Mouse (Mus musculus): Measurements from ENCODE around the gene Ptafr. TPM values are rescaled to one million over a fixed set of nuclear protein-coding genes. Genes with fewer than 3 reads are reported as not detected.

Ptafr gene
- polyA plus RNA-seq, 1 experiment from 2014 or later, result 0.50 TPM

GRCm38 (mm10) chr4:132565089-132565747 is 1.4 kb downstream of the Ptafr start:
- Histone ChIP-seq H3K9me3 (0 out of 2 replicates have a peak, but pooled peaks cover 2% of the 10 kb centered on the region), H3K36me3 (no peaks in the 10 kb centered on the region), H3K4me1 (0 out of 2 replicates have a peak, but pooled peaks cover 4% of the 10 kb centered on the region), H3K27ac (no peak overlapping the region), H3K9ac (no peak overlapping the region), H3K4me3 (no peak overlapping the region), H3K27me3 (no peaks in the 10 kb centered on the region), H3K4me2 (replicated peaks) (no peak overlapping the region)
- no peak for ATAC-seq (ENCODE audit: low FRiP score, low read depth)
- WGBS, result 77% methylated on average over 12 of the region's 12 CpGs

GRCm38 (mm10) chr4:132567361-132567779 is 3.5 kb downstream of the Ptafr start:
- no peak for ATAC-seq (ENCODE audit: low FRiP score, low read depth)

GRCm38 (mm10) chr4:132569115-132569514 is 5.2 kb downstream of the Ptafr start:
- Histone ChIP-seq H3K4me2 (replicated peaks) (no peak overlapping the region), H3K4me3 (no peak overlapping the region), H3K36me3 (no peaks in the 10 kb centered on the region), H3K27me3 (no peaks in the 10 kb centered on the region), H3K9me3 (0 out of 2 replicates have a peak, but pooled peaks cover 2% of the 10 kb centered on the region), H3K4me1 (peaks cover 5% of the 10 kb centered on the region; the same call in 1 of the 2 replicates), H3K9ac (no peak overlapping the region), H3K27ac (no peak overlapping the region)
- WGBS, result 89% methylated on average over 5 of the region's 5 CpGs
- ATAC-seq (ENCODE audit: low FRiP score, low read depth), result no peak

More at GRCm38 (mm10) chr4:132567361-132567779, 3.5 kb downstream of the Ptafr start:
- Histone ChIP-seq H3K4me3 (no peak overlapping the region), H3K27me3 (no peaks in the 10 kb centered on the region), H3K4me2 (replicated peaks) (no peak overlapping the region), H3K36me3 (no peaks in the 10 kb centered on the region), H3K9ac (no peak overlapping the region), H3K9me3 (0 out of 2 replicates have a peak, but pooled peaks cover 2% of the 10 kb centered on the region), H3K4me1 (0 out of 2 replicates have a peak, but pooled peaks cover 4% of the 10 kb centered on the region), H3K27ac (no peak overlapping the region)
- WGBS, result 67% methylated on average over 9 of the region's 9 CpGs

- WGBS, result 80% methylated on average over 9 of the region's 9 CpGs
- Histone ChIP-seq H3K9ac (no peak overlapping the region), H3K27ac (no peak overlapping the region), H3K4me2 (replicated peaks) (no peak overlapping the region), H3K9me3 (0 out of 2 replicates have a peak, but pooled peaks cover 2% of the 10 kb centered on the region), H3K27me3 (no peaks in the 10 kb centered on the region), H3K4me3 (no peak overlapping the region), H3K4me1 (peaks cover 4% of the 10 kb centered on the region; the same call in 1 of the 2 replicates), H3K36me3 (no peaks in the 10 kb centered on the region)
- no peak for ATAC-seq (ENCODE audit: low FRiP score, low read depth)
Observed at GRCm38 (mm10) chr4:132571190-132571589, 7.3 kb downstream of the Ptafr start.

GRCm38 (mm10) chr4:132573327-132573726 is 9.5 kb downstream of the Ptafr start:
- no peak overlapping the region for H3K4me2 ChIP-seq (replicated peaks)
- ATAC-seq (ENCODE audit: low FRiP score, low read depth), result no peak
- WGBS, result 54% methylated on average over 11 of the region's 11 CpGs

GRCm38 (mm10) chr4:132574809-132575347 is 11.0 kb downstream of the Ptafr start:
- Histone ChIP-seq H3K27ac (no peak overlapping the region), H3K4me2 (replicated peaks) (no peak overlapping the region), H3K27me3 (no peaks in the 10 kb centered on the region), H3K9me3 (no peaks in the 10 kb centered on the region), H3K36me3 (no peaks in the 10 kb centered on the region), H3K4me3 (no peak overlapping the region), H3K9ac (no peak overlapping the region), H3K4me1 (peaks cover 4% of the 10 kb centered on the region; the same call in 1 of the 2 replicates)
- no peak for ATAC-seq (ENCODE audit: low FRiP score, low read depth)
- WGBS, result 77% methylated on average over 1 of the region's 1 CpGs

More at GRCm38 (mm10) chr4:132573327-132573726, 9.5 kb downstream of the Ptafr start:
- Histone ChIP-seq H3K9ac (no peak overlapping the region), H3K4me3 (no peak overlapping the region), H3K9me3 (0 out of 2 replicates have a peak, but pooled peaks cover 2% of the 10 kb centered on the region), H3K27ac (no peak overlapping the region), H3K27me3 (no peaks in the 10 kb centered on the region), H3K36me3 (no peaks in the 10 kb centered on the region), H3K4me1 (peaks cover 4% of the 10 kb centered on the region; the same call in 1 of the 2 replicates)

- no peak overlapping the region for H3K9ac ChIP-seq
- H3K27ac ChIP-seq, result no peak overlapping the region
- no peaks in the 10 kb centered on the region for H3K27me3 ChIP-seq
- no peak for ATAC-seq (ENCODE audit: low FRiP score, low read depth)
- H3K9me3 ChIP-seq, result no peaks in the 10 kb centered on the region; the same call in none of the 2 replicates
- 65% methylated on average over 3 of the region's 3 CpGs for WGBS
- no peak overlapping the region for H3K4me2 ChIP-seq (replicated peaks)
- no peaks in the 10 kb centered on the region for H3K36me3 ChIP-seq
- no peaks in the 10 kb centered on the region for H3K4me1 ChIP-seq
- no peak overlapping the region for H3K4me3 ChIP-seq
Observed at GRCm38 (mm10) chr4:132583781-132584180, 19.9 kb downstream of the Ptafr start.

- 81% methylated on average over 2 of the region's 2 CpGs for WGBS
- no peak overlapping the region for H3K9ac ChIP-seq
- H3K9me3 ChIP-seq, result no peaks in the 10 kb centered on the region; the same call in none of the 2 replicates
- H3K4me3 ChIP-seq, result no peak overlapping the region
- no peak for ATAC-seq (ENCODE audit: low FRiP score, low read depth)
- no peak overlapping the region for H3K27ac ChIP-seq
- no peaks in the 10 kb centered on the region for H3K4me1 ChIP-seq
- H3K36me3 ChIP-seq, result no peaks in the 10 kb centered on the region
- H3K4me2 ChIP-seq (replicated peaks), result no peak overlapping the region
- H3K27me3 ChIP-seq, result no peaks in the 10 kb centered on the region
Observed at GRCm38 (mm10) chr4:132584975-132585374, 21.1 kb downstream of the Ptafr start.

GRCm38 (mm10) chr4:132586282-132586681 is 22.4 kb downstream of the Ptafr start:
- no peak for ATAC-seq (ENCODE audit: low FRiP score, low read depth)
- Histone ChIP-seq H3K9me3 (no peaks in the 10 kb centered on the region), H3K27me3 (no peaks in the 10 kb centered on the region), H3K4me1 (no peaks in the 10 kb centered on the region), H3K9ac (no peak overlapping the region), H3K4me2 (replicated peaks) (no peak overlapping the region), H3K36me3 (no peaks in the 10 kb centered on the region), H3K4me3 (no peak overlapping the region), H3K27ac (no peak overlapping the region)
- WGBS, result 89% methylated on average over 4 of the region's 4 CpGs

- Histone ChIP-seq H3K4me1 (no peaks in the 10 kb centered on the region), H3K36me3 (no peaks in the 10 kb centered on the region), H3K4me2 (replicated peaks) (no peak overlapping the region), H3K9ac (no peak overlapping the region), H3K27me3 (no peaks in the 10 kb centered on the region), H3K27ac (no peak overlapping the region), H3K4me3 (no peak overlapping the region), H3K9me3 (no peaks in the 10 kb centered on the region)
- WGBS, result 68% methylated on average over 3 of the region's 3 CpGs
- no peak for ATAC-seq (ENCODE audit: low FRiP score, low read depth)
Observed at GRCm38 (mm10) chr4:132588512-132588911, 24.6 kb downstream of the Ptafr start.

GRCm38 (mm10) chr4:132590642-132591041 is 26.8 kb downstream of the Ptafr start:
- Histone ChIP-seq H3K4me2 (replicated peaks) (no peak overlapping the region), H3K4me3 (no peak overlapping the region), H3K9ac (no peak overlapping the region), H3K27ac (no peak overlapping the region), H3K27me3 (no peaks in the 10 kb centered on the region), H3K36me3 (no peaks in the 10 kb centered on the region), H3K9me3 (no peaks in the 10 kb centered on the region), H3K4me1 (no peaks in the 10 kb centered on the region)
- WGBS, result 88% methylated on average over 10 of the region's 10 CpGs
- no peak for ATAC-seq (ENCODE audit: low FRiP score, low read depth)

- H3K4me1 ChIP-seq, result no peaks in the 10 kb centered on the region
- H3K27ac ChIP-seq, result no peak overlapping the region
- H3K9ac ChIP-seq, result no peak overlapping the region
- H3K4me2 ChIP-seq (replicated peaks), result no peak overlapping the region
- ATAC-seq (ENCODE audit: low FRiP score, low read depth), result no peak
- no peaks in the 10 kb centered on the region for H3K36me3 ChIP-seq
- no peaks in the 10 kb centered on the region for H3K27me3 ChIP-seq
- H3K9me3 ChIP-seq, result no peaks in the 10 kb centered on the region
- 92% methylated on average over 9 of the region's 9 CpGs for WGBS
- H3K4me3 ChIP-seq, result no peak overlapping the region
Observed at GRCm38 (mm10) chr4:132592958-132593357, 29.1 kb downstream of the Ptafr start.
